Mouse (Mus musculus) lung, postnatal 0 days (tissue): ENCODE measurements around the gene Ophn1.

Experiments
- CTCF ChIP-seq: IDR thresholded peaks from 2 replicates; pipeline ENCODE4 v1.5.1; 2016; ENCODE audit warnings: antibody characterized with exemption, mild to moderate bottlenecking
- EP300 ChIP-seq: IDR thresholded peaks from 2 replicates; pipeline ENCODE4 v1.6.1; 2016; ENCODE audit warnings: antibody characterized with exemption, mild to moderate bottlenecking, control low read depth

- TF ChIP-seq CTCF, result no peak
- TF ChIP-seq EP300, result no peak
Observed at GRCm38 (mm10) chrX:98880314-98880713, 10.5 kb downstream of the Ophn1 start.
